Mouse (Mus musculus) layer of hippocampus, postnatal 10 days (tissue): ENCODE data around the gene Neurl4. TPM values are rescaled to one million over a fixed set of nuclear protein-coding genes. Genes with fewer than 3 reads are reported as not detected.
"Not testable (repeated sequence)": the region's sequence is repeated elsewhere in the genome, so short reads cannot be mapped to it uniquely, and the experiment has no call there.

ENCODE experiments used
- DNase-seq, 2 experiments: peaks; one replicate each; pipeline ENCODE4 v3.0.0; 2021; ENCODE audit warnings: low spot score in 2 of 2
- total RNA-seq, 2 experiments: library from RNA; stranded (reverse); gene quantifications; 2 replicates each; pipeline ENCODE4 v1.2.3; 2021

Gene Neurl4
- total RNA-seq, 2 experiments from 2014 or later = 127 to 146 TPM

DNA sequence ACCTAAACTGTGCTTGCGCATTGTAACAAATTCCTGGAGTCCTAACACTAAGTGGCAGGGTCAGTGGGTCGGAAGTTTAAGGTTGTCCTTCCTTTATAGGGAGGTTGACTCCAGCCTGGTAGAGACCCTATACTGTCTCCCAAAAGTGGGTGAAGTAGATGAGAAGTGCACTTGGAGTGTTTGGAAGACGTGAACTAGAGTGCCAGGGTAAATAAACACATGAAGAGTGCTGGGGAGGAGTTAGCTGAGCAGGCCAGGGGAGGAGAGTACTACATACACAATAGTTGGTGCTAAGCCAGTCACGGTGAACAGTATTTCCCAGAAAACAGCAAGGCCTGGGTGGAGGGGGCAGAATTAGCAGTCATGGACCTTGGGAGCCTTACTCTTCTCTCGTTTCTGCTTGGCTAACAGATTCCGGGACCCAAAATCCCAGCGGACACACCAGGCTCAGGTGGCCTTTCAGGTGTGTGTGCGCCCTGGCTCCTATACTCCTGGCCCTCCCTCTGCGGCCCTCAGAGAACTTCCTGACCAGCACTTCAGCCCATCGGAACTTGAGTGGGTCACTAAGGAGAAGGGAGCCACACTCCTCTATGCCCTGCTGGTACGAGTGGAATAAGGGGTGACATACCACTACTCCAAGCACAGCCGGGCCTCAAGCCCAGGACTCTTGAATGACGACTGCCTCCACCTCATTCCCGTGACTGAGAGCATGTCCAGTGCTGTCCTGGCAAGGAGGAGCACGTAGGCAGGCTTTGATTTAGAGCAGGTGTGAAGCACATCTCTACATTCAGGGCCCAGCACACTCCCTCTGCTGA lies 12.1 kb downstream of the Neurl4 start:
- no peak for DNase-seq

GRCm38 (mm10) chr11:69913554-69914371 lies 12.9 kb downstream of the Neurl4 start, which contains the start of gene Gps2:
Gene Gps2, plus strand, starts transcription at chr11:69913888.
- DNase-seq = peak; percentile 91 to 92

- DNase-seq = no peak
These were observed 13.5 kb downstream of the Neurl4 start for GRCm38 (mm10) chr11:69914372-69914764.

- no peak for DNase-seq
These were observed 14.1 kb downstream of the Neurl4 start for GRCm38 (mm10) chr11:69914917-69915430.

DNA sequence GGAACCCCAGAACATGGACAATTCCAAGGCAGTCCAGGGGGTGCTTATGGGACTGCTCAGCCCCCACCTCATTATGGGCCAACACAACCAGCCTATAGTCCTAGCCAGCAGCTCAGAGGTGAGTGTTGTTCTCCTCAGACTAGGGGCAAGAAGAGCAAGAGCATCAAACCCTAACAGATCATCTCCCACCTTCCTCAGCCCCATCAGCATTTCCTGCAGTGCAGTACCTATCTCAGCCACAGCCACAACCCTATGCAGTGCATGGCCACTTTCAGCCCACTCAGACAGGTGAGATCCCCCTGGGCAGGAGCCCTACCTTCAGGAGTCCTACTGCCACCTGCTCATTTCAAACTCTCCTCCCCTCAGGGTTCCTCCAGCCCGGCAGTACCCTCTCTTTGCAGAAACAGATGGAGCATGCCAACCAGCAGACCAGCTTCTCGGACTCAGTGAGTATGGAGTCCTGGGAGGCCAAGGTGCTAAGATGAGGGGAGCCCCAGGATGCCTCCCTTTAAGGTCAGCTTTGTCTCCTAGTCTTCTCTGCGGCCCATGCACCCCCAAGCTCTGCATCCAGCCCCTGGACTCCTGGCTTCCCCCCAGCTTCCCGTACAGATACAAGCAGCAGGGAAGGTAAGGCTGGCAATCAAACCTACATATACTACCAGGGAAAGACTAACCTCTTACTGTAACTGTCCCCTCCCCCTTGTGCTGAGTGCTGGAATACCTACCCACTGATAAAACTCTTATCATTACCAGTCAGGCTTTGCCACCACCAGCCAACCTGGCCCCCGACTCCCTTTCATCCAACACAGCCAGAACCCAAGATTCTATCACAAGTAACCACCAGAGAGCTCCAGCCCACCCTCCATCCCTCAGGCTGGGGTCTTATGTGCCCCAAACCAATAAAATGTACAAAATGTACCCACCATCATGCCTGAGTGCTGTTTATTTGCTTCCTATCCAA lies 15.1 kb downstream of the Neurl4 start:
- DNase-seq = no peak

- DNase-seq = not testable (repeated sequence)
These were observed 15.9 kb downstream of the Neurl4 start for GRCm38 (mm10) chr11:69916652-69917378.

DNA sequence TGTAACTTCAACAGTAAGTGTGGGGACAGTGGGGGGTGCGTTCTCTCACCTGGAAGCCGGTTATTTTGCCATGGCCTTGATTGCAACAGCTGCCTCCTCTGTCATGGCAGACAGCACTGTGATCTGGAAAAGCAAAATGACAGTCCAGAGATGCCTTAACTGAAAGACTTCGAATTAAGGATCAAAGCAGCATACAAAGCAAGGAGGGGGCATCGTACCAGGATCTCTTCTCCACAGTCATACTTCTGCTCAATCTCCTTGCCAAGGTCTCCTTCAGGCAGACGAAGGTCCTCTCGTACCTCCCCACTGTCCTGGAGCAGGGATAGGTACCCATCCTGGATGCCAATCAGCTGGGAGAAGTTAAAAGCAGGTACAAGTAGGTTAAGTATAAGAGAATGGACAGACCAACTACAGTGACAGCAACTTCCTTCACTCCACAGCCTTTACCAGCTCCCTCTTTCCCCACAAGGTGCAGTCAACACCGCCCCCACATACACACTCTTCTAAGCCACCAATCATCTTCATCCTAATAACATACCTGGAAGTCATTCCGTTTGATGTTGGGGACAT lies 16.6 kb downstream of the Neurl4 start:
- DNase-seq = no peak

GRCm38 (mm10) chr11:69918118-69918517 lies 17.2 kb downstream of the Neurl4 start:
- DNase-seq = no peak

GRCm38 (mm10) chr11:69919053-69919452 lies 18.2 kb downstream of the Neurl4 start:
- DNase-seq = no peak

- DNase-seq = peak; percentile 51 to 61
These were observed 18.9 kb downstream of the Neurl4 start for GRCm38 (mm10) chr11:69919661-69920265.

DNA sequence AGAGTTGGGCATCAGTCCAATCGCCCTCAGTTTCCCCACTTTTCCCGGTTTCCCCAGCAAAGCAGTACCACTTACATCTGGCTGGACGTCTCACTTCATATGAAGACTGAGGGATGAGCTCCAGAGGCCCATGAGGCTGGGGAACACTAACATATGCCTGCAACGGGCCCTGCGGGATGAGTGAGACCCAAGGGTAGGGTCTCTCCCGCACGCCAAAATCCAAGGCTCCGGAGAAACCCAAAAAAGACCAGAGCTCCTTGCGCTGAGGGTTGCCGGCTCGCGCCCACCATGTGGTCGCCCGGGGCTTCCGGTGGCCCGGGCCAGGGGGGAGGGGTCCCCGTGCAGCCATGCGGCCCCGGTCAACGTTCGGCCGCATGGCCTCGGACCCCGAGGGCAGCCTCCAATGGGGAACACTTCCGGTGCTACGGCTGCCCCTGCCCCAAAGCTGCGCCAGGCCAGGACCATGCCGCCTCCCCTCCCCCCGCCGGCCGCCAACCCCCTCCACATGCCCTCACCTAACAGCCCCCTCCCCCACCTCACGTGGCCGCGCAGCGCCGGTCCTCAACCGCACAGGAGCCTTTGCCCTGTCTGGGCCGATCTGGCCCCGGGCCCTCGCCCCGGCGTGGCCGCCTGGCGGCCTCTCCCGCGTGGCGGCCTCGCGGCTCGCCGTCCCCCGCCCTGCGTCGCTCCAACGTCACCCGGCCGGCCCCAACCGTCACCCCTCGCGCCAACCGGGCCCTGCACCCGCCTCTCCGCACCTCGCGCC lies 19.6 kb downstream of the Neurl4 start:
- peak; percentile 39 to 62 for DNase-seq

GRCm38 (mm10) chr11:69921114-69922011 lies 20.5 kb downstream of the Neurl4 start, which contains the start of gene Eif5a:
Gene Eif5a, minus strand, starts transcription at chr11:69921958.
- DNase-seq = peak; percentile 100

DNA sequence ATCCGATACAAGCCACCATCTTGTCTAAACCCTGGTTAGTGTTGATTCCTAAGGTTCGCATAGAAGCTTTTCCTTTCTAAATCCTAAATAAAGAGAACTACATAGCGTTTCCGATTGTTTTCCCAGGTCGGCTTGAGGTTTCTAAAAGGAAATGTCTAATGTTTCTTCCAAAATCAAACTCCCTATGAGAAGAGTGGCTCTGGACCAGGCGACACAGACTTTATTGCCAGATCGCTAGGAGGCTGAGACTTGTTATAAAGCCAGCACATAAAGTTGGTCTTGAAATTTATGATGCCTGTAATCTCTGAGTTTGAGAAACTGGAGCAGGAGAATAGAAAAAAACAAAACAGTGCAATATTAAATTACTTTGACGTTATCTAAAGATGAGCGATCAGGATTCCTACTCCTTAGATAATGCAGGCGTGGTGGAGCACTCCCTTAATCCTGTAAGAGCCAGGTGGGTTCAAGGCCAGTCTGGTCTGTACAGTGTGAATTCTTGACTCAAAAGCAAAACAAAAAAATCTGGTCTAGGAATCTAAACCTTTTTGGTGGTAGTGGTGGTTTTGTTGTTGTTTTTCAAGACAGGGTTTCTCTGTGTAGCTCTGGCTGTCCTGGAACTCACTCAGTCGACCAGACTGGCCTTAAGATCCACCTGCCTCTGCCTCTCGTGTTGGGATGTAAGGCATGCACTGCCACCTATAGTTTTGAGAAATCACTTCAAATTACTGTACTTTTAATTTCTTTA lies 21.3 kb downstream of the Neurl4 start:
- no peak for DNase-seq

- DNase-seq = no peak
These were observed 21.9 kb downstream of the Neurl4 start for GRCm38 (mm10) chr11:69922796-69923195.

DNA sequence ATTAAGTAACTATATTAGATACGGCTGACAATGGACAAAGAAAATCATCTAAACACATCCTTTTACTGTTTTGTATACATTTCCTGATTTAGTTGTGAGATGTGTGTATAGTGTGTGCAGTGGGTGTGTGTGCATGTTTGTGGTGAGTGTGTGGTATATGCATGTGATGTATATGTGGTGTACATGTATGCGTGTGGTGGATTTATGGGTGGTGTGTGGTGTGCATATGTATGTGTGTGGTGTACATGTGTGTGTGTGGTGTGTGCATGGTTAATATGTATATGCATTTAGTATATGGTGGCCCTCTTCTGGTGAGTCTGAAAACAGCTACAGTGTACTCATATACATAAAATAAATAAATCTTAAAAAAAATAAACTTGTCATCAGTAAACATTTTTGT lies 26.6 kb downstream of the Neurl4 start:
- no peak for DNase-seq

- no peak for DNase-seq
These were observed 28.8 kb downstream of the Neurl4 start for GRCm38 (mm10) chr11:69929712-69930111.

DNA sequence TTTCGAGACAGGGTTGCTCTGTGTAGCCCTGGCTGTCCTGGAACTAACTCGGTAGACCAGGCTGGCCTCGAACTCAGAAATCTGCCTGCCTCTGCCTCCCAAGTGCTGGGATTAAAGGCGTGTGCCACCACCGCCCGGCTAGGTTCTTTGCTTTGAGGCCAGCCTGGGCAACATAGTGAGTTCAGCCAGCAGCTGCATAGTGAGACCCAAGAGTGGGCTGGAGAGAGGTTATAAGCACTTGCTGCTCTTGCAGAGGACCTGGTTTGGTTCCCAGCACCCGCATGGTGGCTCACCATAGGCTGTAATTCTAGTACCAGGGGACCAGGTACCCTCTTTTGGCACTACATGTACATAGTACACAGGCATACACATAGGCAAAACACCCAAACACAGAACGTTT lies 29.3 kb downstream of the Neurl4 start:
- DNase-seq = not testable (repeated sequence)
